Mouse (Mus musculus): ENCODE measurements around the gene Ttc39b.

Gene Ttc39b

GRCm38 (mm10) chr4:83186448-83186847, 137.6 kb downstream of the Ttc39b start:
- no peak for DNase-seq (ENCODE audit: low spot score in 2 of 2)

DNA sequence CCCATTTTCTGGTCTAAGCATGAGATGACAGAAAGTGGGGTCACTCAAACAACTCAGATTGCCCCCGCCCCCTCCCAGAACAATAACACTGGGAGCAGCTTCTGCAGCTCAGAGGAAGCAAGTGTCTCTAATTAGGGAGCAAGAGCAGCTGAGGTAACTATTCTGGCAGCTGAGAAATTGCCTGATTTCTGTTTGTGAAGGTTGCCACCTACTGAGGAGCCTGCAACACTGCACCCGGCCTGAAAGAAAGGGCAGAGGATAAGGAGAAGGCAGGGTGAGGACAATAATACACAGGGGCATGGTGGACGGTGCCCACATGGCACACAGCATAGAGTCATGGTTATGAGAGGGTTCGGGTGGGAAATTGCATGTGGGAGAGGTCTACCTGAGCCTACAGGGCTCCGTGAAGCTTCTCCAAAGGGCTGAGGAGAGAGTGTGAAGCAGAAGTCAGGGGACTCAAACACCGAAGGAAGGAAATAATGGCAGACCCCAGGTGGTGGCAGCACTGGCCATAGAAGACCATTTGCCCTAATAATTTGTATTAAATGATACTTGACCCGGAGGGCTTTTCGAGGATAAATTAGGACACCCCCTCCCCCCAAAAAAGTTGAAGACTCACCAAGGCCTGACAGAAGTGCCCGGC, 140.6 kb downstream of the Ttc39b start:
- peak; percentile 64 to 71 for DNase-seq (ENCODE audit: low spot score in 2 of 2)

- no peak for DNase-seq (ENCODE audit: low spot score in 2 of 2)
Observed at GRCm38 (mm10) chr4:83182178-83183068, 141.6 kb downstream of the Ttc39b start.

- no peak for DNase-seq (ENCODE audit: low spot score in 2 of 2)
Observed at GRCm38 (mm10) chr4:83177471-83177870, 146.6 kb downstream of the Ttc39b start.

DNA sequence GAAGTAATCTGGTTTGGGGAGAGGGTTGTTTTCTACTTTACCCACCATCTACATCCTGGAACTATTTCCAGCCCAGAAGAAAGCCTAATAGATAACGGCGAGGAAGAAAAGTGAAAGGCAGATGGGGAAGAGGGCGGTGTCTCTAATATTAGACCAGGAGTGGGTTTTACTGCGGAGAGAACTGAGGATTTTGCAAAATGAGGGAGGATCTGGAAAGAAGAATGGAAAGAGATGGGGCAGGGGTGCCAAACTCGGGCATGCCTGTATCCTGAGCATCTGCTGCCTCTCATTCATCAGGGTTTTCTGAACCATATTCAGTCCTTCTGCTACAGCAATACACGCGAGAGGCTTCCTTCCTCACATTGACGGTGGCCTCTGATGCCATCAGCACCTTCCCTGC, 149.1 kb downstream of the Ttc39b start:
- no peak for DNase-seq (ENCODE audit: low spot score in 2 of 2)

GRCm38 (mm10) chr4:83172278-83172677, 151.8 kb downstream of the Ttc39b start:
- no peak for DNase-seq (ENCODE audit: low spot score in 2 of 2)

- no peak for DNase-seq (ENCODE audit: low spot score in 2 of 2)
Observed at GRCm38 (mm10) chr4:83170741-83171140, 153.3 kb downstream of the Ttc39b start.
